Comparison of ENCODE assay signal across 8 mouse cellular contexts in genomic region chr1:172481540-172482280, GRCm38 (mm10). TPM values are rescaled to one million over a fixed set of nuclear protein-coding genes. Genes with fewer than 3 reads are reported as not detected.
DNase-seq lines count a peak whose midpoint lies in the region; ATAC-seq and TF ChIP-seq lines count a peak whose summit lies in the region.

Igsf9 (plus strand) TSS chr1:172481788.

- H3K27ac ChIP-seq in forebrain, embryonic 10.5 days = peak within 1 kb of the TSS; percentile 91
- H3K27ac ChIP-seq in heart, embryonic 14.5 days (replicated peaks in 1 of 2; ENCODE audit: control insufficient read depth in 1 of 2, insufficient read depth in 1 of 2, low read depth in 2 of 2, low read length in 2 of 2) = no peak within 1 kb of the TSS
- peak within 1 kb of the TSS; percentile 28; the same call in 1 of the 2 replicates for H3K27ac ChIP-seq in liver, embryonic 11.5 days (ENCODE audit: low read depth, low read length)

- no peaks in the 10 kb centered on the region for H3K79me3 ChIP-seq in C2C12 (ENCODE audit: low read depth)

- peak within 1 kb of the TSS; percentile 92 for H3K4me2 ChIP-seq in heart, embryonic 14.5 days (ENCODE audit: low read length)
- peak within 1 kb of the TSS; percentile 73 for H3K4me2 ChIP-seq in liver, embryonic 11.5 days

- ATAC-seq in heart, embryonic 14.5 days (ENCODE audit: insufficient number of reproducible peaks, insufficient read depth, low FRiP score, low read depth) = peak; percentile 95
- ATAC-seq in liver, embryonic 11.5 days (replicated peaks; ENCODE audit: low FRiP score) = peak; percentile 87

- H3K4me1 ChIP-seq in forebrain, embryonic 10.5 days = peaks cover 60% of the 10 kb centered on the region
- H3K4me1 ChIP-seq in heart, embryonic 14.5 days (ENCODE audit: control insufficient read depth in 2 of 2, insufficient read depth in 2 of 2, low read length in 2 of 2) = peaks cover 0 to 6% of the 10 kb centered on the region in 2 experiments; a peak in 2 of 4 replicates
- peaks cover 11% of the 10 kb centered on the region for H3K4me1 ChIP-seq in liver, embryonic 11.5 days (replicated peaks; ENCODE audit: control insufficient read depth, insufficient read depth, low read length)

- peak; percentile 34 for TF ChIP-seq CTCF in C2C12 (IDR thresholded peaks at IDR 0.05; ENCODE audit: control insufficient read depth, insufficient read depth, insufficient read length)

- H3ac ChIP-seq in C2C12 (ENCODE audit: control insufficient read depth, insufficient read length, low read depth) = peak within 1 kb of the TSS; percentile 82

- peak; percentile 94 for DNase-seq in brain, adult 2 months (ENCODE audit: low read depth, low spot score)
- DNase-seq in forebrain, embryonic 10.5 days (ENCODE audit: extremely low spot score, low spot score) = peak; percentile 96
- DNase-seq in kidney, postnatal 10 days = peak; percentile 97
- peak; percentile 87 for DNase-seq in liver, embryonic 11.5 days (ENCODE audit: low spot score)
- DNase-seq in naive thymus-derived CD4-positive, alpha-beta T cell, adult 2 months (ENCODE audit: low read depth) = peak; percentile 80
- peak; percentile 94 for DNase-seq in splenic B cell, adult 2 months (ENCODE audit: low read depth, low spot score)

- H3K4me3 ChIP-seq in C2C12 (ENCODE audit: insufficient read depth, poor library complexity, severe bottlenecking) = peak within 1 kb of the TSS; percentile 30
- peak within 1 kb of the TSS; percentile 77 for H3K4me3 ChIP-seq in forebrain, embryonic 10.5 days
- H3K4me3 ChIP-seq in heart, embryonic 14.5 days (ENCODE audit: control insufficient read depth in 1 of 2, insufficient read depth in 1 of 2, low read depth in 1 of 2, low read length in 2 of 2) = peak within 1 kb of the TSS; percentile 49 to 50
- H3K4me3 ChIP-seq in liver, embryonic 11.5 days (ENCODE audit: low read depth, low read length) = peak within 1 kb of the TSS; percentile 53

- WGBS in forebrain, embryonic 10.5 days = under 1% methylated on average over 38 of the region's 38 CpGs
- under 1% methylated on average over 38 of the region's 38 CpGs for WGBS in heart, embryonic 14.5 days
- under 1% methylated on average over 38 of the region's 38 CpGs for WGBS in liver, embryonic 11.5 days

- no peaks in the 10 kb centered on the region for H3K36me3 ChIP-seq in C2C12 (ENCODE audit: control insufficient read depth, insufficient read depth)
- peaks cover 20% of the 10 kb centered on the region for H3K36me3 ChIP-seq in forebrain, embryonic 10.5 days (replicated peaks)
- H3K36me3 ChIP-seq in heart, embryonic 14.5 days (ENCODE audit: control insufficient read depth, insufficient read depth, low read length) = no peaks in the 10 kb centered on the region
- no peaks in the 10 kb centered on the region for H3K36me3 ChIP-seq in liver, embryonic 11.5 days (ENCODE audit: control insufficient read depth, insufficient read depth, low read length)
- H3K36me3 ChIP-seq in splenic B cell, adult 2 months (ENCODE audit: control insufficient read depth, insufficient read depth, low read length, poor library complexity, severe bottlenecking) = no peaks in the 10 kb centered on the region

- no peaks in the 10 kb centered on the region for H3K79me2 ChIP-seq in C2C12 (ENCODE audit: control insufficient read depth, insufficient read depth)

- no peaks in the 10 kb centered on the region for H3K27me3 ChIP-seq in C2C12 (ENCODE audit: control insufficient read depth, insufficient read depth, insufficient read length)
- peaks cover 21% of the 10 kb centered on the region for H3K27me3 ChIP-seq in forebrain, embryonic 10.5 days (ENCODE audit: poor library complexity, severe bottlenecking)
- H3K27me3 ChIP-seq in heart, embryonic 14.5 days (ENCODE audit: control insufficient read depth, insufficient read depth, low read length) = no peaks in the 10 kb centered on the region; the same call in 1 of the 2 replicates
- peaks cover 22% of the 10 kb centered on the region for H3K27me3 ChIP-seq in liver, embryonic 11.5 days (replicated peaks; ENCODE audit: control insufficient read depth, insufficient read depth, low read length)
- no peaks in the 10 kb centered on the region for H3K27me3 ChIP-seq in splenic B cell, adult 2 months (ENCODE audit: control insufficient read depth, insufficient read depth, low read length, poor library complexity, severe bottlenecking)

- no peaks in the 10 kb centered on the region for H3K9me3 ChIP-seq in forebrain, embryonic 10.5 days
- no peaks in the 10 kb centered on the region for H3K9me3 ChIP-seq in heart, embryonic 14.5 days (ENCODE audit: control insufficient read depth, low read length)
- H3K9me3 ChIP-seq in liver, embryonic 11.5 days (ENCODE audit: control insufficient read depth, low read length) = no peaks in the 10 kb centered on the region

- peak within 1 kb of the TSS; percentile 65 for H3K9ac ChIP-seq in heart, embryonic 14.5 days (ENCODE audit: low read length)
- H3K9ac ChIP-seq in liver, embryonic 11.5 days (ENCODE audit: low read depth, low read length) = peak within 1 kb of the TSS; percentile 49

TF ChIP-seq in C2C12, 6 proteins besides CTCF, POLR2A, EP300 and RAD21:
- TF ChIP-seq USF1 (IDR thresholded peaks at IDR 0.05; ENCODE audit: low read depth) = no peak
- peak; percentile 62 for TF ChIP-seq MAX (IDR thresholded peaks at IDR 0.05)

RNA-seq across cellular contexts. Expression of gene Igsf9, which starts in this region (rescaled TPM):
- polyA plus RNA-seq in C2C12 (2012; fragmentation: generic; extraction: Trizol) = 4.1 TPM
- 81.7 and 82.5 TPM in 2 replicates for polyA plus RNA-seq in forebrain, embryonic 10.5 days (2016; fragmentation: Nextera tagmentation; extraction: Ambion mirVana)
- polyA plus RNA-seq in heart, embryonic 14.5 days (2014; fragmentation: Nextera tagmentation; extraction: Ambion mirVana) = 2.0 and 5.0 TPM in 2 replicates
- polyA plus RNA-seq in liver, embryonic 11.5 days (2014; fragmentation: Nextera tagmentation; extraction: Ambion mirVana) = 9.7 and 13.8 TPM in 2 replicates

Comparison
In these comparisons a context has a peak if more than half of its experiments do, and no peak if none do; other contexts are left out.
1. H3K27ac ChIP-seq: peak in forebrain, embryonic 10.5 days (single experiment) and liver, embryonic 11.5 days (single experiment); none in heart, embryonic 14.5 days (0 of 2).
2. Peak in every context shown above with its lines, with median percentiles within 50 percentile points of each other: H3K4me3 ChIP-seq and DNase-seq.